Mouse (Mus musculus) kidney, adult 2 months (tissue): ENCODE measurements at regions not wholly inside any gene's neighbourhood (a gene's known extent, or its start where the extent isn't known, plus 50 kb on each side); places are given as distances from the start of the nearest gene placed in this dataset.

Source experiments
- CTCF ChIP-seq: fragments of 200-500 bp; conservative IDR thresholded peaks from 2 replicates; pipeline ENCODE4 v1.5.1; 2011; ENCODE audit warnings: low read depth, mild to moderate bottlenecking, control low read depth, low read length, moderate library complexity, mixed read lengths; ENCODE audit not compliant: insufficient read depth, insufficient read length
- POLR2A ChIP-seq: fragments of 200-500 bp; IDR thresholded peaks from one replicate; pipeline ENCODE4 v1.6.1; 2011; ENCODE audit warnings: low read depth, low read length, control low read depth

DNA sequence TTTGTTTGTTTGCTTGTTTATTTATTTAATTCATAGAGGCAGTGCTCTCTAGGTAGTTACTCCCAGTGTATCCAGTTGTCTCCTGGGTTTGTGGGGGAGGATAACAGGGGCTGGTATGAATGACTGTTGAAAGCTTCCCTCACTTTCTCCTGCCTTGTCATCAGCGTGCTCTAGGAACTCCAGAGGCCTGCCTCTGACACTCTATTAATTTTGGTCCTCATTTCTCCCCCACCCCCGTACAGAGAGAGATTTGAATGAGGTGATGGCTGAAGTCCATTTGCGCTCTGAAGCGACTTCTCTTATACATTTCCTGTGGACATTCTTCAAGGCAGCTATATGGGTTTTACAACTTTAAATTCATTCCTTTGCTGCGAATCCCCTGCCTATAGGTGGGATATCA is 89.6 kb downstream of the 4931417E11Rik start:
- TF ChIP-seq CTCF (no peak), POLR2A (no peak)
